Mouse (Mus musculus): Measurements from ENCODE around the gene Vezf1.

DNA sequence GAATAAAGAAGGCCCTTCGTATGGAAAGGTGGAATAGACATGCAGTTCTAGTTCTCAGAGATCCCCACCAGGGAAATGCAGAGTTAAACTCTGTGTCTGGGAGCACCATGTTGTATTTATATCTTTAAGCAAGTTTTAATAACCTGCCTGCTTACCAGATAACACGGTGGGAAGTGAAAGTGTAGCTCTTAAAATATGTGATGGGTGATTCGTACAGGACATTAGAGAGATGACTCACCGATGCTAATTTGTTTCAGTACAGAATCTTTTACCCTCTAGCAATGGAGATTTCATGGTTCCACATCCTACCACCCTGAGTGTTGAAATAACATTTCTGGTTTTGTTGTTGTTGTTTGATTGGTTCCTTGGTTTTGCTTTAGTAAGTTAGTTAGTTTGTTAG lies 2.3 kb downstream of the Vezf1 start:
- no peak for TF ChIP-seq CTCF (IDR thresholded peaks at IDR 0.05; ENCODE audit: borderline replicate concordance, extremely low read depth, insufficient read depth, insufficient read length)
- no peak for TF ChIP-seq POLR2A (IDR thresholded peaks at IDR 0.05; ENCODE audit: borderline replicate concordance, extremely low read depth, insufficient read depth, insufficient read length, poor library complexity, severe bottlenecking)
